Mouse (Mus musculus) thymus, postnatal 0 days (tissue): ENCODE measurements at regions not wholly inside any gene's neighbourhood (a gene's known extent, or its start where the extent isn't known, plus 50 kb on each side); places are given as distances from the start of the nearest gene placed in this dataset.

Source experiments
- DNase-seq: peaks from one replicate; pipeline ENCODE4 v3.0.0-alpha.2; 2015; ENCODE audit warnings: low spot score

DNA sequence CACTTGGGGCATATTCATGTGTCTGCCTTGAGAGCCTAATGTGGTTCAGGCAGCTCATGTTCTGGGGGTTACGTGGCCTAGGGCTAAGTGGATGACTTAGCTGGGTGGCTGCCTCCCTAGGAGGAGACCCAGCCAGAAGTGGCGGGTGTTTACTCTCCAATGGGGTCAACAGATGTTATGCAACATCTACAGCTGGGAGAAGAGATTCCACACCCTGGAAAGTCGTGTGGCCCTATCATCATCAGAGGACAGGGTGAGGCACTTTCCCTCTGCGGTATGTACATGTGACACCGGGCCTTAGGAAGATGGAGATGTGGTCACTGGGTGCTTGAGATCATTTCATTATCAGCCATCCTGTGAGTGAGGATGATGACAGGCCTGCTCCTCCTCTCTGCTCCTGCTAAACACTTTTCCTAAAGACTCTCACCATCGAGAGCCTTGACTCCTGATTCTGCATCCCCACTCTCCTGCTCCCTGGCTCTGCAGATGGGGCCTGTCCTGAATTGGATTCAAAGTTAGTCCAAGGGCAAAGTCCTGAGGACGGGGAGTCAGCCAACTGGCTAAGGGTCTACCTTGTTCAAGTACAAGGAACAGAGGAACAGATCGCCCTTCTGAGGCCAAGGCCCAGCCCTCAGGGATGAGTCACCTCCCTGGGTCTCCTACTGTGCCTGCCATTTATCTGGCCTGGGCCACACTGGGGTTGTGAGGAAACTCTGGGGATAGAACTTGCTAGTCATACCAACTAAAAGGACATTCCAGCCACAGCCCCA lies 99.8 kb upstream of the Cops8 start:
- DNase-seq = no peak

DNA sequence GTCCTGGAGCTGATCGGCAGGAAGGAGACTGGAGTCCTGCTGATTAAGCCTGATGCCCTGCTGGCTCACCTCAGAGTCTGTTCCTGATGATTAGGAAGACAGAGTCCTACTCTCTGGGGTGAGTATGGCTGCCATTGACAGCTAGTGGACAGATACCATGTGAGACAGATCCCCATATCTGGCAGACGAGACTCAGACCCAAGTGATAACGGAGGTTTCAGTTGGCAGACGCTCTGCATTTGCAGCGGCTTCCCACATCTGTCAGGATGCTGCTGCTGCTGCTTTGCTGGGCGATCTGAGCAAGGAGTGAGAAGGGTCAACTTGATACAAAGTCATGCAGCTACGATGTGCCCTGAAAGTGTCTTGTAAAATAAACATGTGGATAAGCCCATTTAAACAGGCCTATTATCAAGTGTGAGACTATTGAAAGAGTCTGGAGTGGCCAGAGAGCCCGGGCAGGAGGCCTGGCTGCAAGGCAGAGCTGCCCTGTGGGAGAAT lies 98.1 kb upstream of the Cops8 start:
- DNase-seq = no peak

DNA sequence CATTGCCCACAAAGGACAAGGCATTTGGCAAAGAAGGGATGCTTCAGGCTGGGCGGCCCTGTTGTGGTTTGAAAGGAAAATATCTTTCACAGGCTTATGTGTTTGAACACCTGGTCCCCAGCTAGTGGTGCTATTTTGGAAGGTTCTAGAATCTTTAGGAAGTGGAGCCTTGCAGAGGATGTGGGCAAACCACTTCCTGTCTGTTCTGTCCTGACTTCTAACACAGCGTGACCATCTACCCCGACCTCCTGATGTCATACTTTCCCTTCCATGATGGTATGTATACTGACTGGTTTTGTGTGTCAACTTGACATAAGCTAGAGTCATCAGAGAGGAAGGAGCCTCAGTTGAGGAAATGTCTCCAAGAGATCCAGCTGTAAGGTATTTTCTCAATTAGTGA lies 97.2 kb upstream of the Cops8 start:
- DNase-seq = peak; percentile 76

DNA sequence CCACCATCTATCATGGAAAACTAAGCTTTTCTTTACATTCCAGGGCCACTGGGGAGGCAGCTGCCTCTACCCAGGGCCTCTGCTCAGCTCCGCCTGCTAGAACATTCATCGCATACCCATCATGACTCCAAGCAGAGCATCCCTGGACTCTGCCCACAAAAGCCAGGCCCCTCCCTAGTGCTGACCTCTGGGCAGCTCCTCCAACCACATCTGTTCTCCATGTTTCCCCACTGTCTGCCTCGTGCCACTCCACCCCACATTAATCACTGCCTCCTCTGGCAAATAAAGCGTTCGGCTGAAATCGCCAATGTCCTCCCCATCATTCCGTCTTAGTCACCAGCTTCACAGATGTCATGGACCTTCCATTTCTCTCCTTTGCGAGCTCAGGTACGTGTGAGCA lies 96.2 kb upstream of the Cops8 start:
- DNase-seq = no peak

DNA sequence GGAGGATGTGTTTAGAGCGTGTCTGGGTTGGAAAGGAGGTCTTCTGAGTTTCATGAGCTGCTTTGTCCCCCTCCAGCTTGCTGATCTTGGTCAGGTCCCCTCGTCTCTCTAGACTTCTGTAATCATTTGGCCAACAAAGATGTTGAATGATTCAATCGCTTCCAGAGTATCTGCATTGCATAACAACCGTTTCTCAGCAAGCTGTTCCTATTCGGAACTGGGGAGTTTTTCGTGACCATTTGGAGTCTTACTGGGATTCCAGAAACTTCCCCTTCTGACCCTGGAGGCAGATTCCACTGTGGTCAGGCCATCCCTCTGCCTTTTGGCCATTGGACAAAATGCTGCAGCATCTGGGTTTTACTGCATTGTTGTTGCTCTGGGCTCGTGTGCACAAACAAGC lies 93.4 kb upstream of the Cops8 start:
- DNase-seq = no peak

DNA sequence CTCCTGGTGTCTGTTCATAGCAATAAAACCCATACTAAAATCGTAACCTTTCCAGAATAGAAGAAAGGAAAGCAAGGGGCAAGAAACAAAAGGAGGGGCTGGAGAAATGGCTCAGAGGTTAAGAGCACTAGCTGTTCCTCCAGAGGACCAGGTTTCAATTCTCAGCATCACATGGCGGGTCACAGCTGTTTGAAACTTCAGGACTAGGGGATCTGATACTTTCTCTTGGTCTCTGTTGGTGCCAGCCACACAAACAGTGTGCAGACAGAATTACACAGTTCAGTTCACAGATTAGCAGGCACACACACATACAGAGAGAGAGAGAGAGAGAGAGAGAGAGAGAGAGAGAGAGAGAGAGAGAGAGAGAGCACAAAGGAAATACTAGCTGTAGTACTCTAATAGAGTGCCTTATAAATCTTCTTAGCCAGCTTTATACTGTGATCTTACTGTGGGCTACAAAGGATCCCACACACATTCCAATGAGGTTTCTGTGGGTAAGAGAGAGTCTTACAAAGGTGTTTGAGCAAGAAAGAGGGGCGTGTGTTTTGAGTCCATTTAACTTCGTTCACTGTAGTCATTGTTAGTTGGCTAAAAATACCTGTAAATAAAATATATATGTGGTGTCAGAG lies 89.2 kb upstream of the Cops8 start:
- no peak for DNase-seq

DNA sequence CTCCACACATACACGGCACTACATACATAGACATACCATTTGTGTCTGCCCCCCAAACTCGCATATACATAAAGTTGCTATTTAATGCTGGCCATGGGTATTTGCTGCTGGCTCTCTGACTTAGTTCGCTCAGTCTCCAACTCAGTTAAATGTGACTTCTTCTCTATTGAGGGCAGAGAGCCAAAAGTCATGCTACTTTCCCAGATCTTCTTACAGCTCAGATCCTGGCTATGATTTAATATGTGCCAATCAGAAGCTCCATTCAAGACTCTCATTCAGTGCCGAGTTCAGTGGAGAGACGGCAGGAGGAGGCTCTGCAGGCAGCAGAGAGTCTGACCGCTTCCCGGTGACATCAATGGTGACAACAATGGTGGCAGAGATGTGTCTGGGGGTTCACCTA lies 88.6 kb upstream of the Cops8 start:
- no peak for DNase-seq

DNA sequence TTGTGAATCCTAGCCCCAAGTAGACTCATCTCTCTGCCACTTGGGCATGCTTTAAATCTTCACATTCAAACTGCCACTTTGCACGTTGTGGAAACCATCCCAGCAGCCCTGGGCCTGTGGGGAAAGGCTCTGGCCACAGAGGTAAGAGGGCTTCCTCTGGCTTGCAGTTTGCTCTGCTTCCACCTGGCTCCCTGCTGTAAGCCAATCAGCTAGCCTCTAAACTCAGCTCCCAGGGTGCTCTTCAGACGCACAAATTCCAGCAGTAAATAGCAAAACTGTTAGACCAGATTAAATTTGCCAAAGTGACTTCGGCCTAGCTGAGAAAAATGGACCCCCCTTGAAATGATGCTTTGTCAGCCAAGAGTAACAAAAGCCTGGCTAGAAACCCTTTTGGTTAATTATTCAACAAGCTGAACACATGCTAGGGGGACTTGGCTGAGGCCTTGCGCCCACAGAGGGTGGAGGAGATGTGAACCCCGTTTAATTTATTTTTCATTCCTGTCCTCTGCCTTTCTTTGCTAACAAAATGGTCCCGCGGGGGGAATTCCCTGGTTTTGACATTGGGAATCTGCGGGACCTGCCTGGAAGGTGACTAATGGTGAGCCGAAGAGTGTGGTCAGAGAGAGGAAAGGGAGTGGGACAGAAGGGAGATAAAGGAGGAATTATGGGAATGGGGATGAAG lies 84.1 kb upstream of the Cops8 start:
- no peak for DNase-seq

DNA sequence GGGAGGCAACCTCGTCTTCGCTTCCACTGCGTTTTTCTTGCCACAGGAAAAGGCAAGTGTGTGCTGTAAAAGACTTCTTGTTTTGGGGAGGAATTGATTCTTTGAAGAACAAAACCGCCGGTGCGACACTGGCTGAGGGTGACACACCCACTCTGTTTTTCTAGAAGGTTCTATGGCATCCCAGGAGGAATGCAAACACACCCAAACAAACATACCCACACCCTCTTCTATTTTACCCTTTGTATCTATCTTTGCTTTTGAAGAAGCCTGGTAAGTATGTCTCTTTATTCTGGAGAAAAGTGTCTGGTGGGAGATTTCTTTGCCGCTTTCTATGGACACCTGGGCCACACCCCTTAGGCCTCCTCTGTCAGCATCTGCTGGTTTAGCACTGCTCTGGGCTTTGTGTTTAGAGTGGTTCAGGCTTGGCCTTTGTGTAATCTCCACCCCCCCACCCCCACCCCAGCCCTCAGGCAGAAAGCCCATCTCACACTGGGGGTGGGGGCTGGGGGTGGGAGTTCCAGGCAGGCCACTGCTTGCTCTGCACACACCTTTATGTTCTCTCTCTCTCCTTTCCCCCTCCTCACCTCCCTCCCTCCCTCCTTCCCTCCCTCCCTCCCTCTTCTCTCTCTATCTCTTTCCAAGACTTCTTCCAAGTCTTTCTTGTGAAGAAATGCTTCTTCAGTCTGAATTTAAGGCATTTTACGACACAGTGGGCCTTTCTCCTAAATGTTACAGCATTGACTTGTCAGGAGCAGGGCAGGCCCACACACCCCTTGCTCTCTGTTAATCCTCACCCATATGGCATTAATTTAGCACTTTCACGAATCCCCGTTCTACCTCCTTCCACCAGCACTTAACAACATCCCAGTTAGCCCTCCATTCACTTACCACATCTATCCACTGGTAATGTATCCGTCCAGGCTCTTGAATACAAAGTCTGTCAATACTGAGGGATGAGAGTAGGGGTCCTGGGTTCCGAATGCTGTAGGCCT lies 83.2 kb upstream of the Cops8 start:
- DNase-seq = no peak

DNA sequence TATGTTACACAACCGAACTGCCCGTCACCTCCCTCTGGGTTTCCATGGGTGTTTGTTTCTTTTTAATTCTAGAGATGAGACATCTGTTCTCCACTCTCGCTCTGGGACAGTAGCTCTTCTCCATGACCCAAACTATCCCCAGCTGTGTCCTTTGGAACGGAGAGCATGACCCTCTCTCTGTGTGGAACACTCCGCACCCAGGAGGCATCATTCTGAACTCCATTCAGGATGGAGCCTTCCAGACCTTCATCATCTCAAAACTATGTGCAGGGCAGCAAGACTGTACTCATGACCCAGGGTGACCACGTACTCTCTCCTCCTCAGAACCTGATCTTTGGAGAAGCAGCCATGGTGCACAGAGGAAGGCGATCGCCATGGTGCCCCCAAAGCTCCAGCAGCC lies 80.5 kb upstream of the Cops8 start:
- DNase-seq = no peak

DNA sequence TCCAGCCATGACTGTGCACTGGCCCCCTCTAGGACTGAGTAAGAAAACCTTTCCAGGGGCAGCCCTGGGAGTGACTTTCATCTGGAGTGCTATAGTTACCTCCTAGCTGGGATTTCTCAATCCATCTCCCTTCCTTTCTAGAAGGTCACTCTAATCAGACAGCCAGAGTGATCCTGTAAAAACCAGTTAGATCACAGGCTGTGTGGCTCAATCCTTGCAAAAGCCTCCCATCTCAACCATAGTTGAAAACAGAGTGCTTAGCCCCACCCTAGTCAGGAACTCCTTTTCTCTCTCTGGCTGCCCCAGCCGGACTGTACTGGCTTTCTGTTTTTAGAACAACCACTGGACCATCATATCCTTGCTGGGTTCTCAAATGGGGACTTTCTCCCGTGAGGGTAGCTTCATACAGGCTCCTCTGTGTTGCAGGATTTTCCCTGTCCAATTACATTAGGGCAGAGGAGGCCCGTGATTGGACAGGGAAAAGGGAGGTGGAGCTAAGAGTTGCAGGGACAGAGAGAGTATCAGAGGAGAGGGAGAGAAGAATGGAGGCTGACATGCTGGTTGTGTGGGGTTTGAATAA lies 78.0 kb upstream of the Cops8 start:
- no peak for DNase-seq

DNA sequence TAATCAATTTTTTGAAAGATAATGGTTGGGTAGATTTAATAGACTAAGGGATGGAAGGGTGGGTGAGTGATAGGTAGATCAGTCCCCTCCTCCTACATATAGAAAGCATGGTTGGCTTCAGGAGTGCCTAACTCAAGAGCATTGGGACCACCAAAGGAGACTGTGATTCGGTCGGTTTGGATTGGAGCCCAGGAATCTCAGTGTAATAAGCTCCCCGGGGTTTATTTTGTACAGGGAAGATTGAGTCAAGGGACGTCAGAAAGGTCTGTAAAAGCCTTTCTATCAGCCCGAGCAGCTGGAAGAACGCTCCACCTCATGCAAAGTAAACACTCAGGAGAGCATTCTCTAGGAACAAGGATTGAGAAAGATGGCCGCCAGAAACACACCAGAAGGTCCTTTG lies 76.5 kb upstream of the Cops8 start:
- no peak for DNase-seq

DNA sequence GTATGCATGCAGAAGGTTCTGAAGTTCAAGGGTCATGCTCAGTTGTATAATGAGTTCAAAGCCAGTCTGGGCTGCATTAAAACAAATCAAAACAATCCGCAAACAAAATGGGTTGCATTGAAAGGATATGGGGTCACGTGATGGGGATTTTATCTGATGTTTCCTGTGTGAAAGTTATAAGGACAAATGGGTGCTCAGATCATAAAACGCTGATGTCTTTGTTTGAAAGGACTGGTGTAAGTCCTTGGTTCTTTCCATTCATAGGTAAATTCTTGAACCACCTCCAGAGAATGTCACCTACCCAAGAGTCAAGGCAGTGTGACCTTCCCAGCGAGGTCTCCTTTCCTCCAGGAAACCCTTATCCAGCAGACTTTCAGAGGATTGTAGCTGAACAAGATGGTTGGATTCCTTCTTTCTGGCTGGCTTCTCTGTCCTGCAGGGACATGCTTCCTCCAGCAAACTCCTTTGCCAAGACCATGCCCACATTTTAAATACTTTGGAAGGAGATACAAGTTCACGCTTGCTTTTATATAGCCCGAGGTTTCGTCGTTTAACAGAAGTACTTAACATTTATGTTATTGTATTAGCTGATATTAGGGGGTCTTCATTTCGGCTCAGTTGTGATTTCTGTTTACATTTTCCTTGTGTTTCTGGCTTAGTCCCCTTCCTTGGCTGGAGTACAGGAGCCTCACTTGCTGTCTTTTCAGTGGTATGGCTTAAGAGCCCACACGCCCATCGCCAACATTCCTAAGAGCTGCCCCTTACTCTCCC lies 74.6 kb upstream of the Cops8 start:
- DNase-seq = no peak

DNA sequence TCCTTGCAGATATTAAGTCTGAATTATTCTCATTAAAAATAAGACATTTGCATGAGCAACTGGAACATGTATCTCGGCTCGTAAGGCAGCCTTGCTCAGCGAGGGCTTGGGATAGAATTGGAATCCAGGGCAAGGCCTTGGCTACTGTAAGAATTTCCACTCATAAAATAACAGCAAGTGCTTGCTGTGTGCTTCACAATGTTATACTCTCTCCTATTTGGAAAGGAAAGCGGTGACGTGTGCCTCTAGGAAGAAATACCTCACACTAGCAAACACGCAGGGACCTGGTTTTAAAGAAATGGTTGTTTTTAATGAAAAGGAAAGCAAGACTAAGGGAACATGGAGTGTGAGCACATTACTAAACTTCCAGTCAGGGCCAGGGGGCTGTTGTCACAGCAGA lies 69.3 kb upstream of the Cops8 start:
- DNase-seq = no peak

DNA sequence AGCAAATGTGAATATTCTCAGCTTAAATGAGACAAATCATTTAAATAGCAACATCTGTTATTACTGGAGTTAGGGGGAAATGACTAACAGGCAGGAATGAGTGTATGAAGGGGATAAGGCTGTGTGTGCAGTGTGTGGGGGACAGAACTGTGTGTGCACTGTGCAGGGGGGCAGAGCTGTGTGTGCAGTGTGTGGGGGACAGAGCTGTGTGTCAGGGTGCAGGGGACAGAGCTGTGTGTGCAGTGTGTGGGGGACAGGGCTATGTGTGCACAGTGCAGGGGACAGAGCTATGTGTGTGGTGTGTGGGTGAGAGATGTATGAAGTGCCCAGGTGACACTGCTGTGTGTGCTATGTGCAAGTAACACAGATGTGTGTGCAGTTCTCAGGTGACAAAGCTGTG lies 66.7 kb upstream of the Cops8 start:
- no peak for DNase-seq

DNA sequence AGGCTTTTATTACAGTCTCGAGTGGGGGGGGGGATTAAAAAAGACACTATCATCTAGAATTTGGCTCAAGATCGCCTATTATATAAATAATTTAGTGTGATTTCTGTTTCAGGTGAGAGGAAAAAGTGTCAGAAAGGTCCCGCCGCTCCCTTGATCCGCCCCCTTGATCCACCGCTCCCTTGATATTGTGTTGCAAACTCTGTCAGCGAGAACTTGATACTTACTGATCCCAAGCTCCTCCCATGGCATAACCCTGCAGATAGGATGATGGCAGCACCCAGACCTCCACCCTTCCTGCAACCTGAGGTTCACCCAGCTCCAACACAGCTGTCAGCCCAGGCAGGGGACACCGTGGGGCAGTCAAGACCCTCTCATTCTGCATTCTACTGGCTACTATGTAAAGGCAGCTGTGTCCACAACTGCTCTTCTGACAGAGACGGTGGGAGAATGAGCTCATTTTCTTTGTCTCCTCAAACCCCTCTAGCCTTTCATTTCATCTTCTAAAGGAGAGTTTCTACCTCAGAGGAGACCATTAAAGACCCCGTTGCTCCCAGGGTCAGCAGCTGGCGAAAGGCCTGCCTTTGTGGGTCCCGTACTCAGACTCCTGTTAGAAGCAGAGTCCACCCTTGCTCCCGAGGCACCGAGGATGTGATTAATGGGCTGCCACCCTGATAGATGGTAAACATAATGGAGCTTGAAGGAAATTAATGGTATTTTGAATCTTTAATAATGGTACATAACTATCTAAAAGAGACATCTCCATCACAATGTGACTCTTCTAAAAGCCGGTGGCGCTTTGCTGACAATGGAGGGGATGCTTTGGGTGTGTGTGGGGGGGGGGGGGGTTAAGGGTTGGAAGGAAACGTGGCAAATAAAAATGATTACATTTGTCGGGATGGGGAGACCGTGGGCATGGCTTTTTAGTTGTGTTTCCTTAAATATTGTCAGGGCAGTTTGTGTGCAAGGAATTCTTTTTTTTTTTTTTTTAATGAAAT lies 58.7 kb upstream of the Cops8 start:
- DNase-seq = no peak

DNA sequence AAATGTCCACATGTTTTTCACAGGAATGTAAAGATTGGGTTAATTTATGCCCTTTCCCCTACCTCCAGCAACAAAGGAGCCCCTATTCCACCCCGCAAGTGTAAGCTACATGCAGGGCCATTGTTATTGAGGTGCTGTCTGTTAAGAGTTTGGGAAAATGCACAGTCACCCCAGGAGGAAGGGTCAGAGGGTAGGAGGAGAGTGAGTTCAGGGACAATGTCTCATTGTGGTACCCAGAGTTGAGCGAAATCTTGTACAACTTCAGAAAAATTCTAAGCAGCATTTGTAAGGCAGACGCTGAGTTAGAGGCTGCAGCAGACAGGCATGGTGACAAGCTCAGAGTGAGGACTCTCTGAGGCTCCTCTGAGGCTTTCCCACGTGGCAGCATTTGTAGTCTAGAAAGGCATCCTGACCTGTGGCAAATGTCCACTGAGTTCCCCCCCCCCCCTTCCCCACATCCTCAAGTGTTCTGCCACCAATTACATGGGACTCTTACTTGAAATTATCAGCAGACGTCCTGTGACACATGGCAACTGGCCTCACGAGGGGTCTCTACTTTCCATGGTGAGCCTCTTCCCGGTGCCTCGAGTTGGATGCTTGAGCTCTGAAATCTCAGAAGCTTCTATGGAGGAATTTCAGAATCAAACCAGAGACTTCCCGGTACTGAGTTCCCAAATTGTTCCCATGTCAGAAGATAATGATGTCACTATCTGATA lies 57.8 kb upstream of the Cops8 start:
- no peak for DNase-seq

DNA sequence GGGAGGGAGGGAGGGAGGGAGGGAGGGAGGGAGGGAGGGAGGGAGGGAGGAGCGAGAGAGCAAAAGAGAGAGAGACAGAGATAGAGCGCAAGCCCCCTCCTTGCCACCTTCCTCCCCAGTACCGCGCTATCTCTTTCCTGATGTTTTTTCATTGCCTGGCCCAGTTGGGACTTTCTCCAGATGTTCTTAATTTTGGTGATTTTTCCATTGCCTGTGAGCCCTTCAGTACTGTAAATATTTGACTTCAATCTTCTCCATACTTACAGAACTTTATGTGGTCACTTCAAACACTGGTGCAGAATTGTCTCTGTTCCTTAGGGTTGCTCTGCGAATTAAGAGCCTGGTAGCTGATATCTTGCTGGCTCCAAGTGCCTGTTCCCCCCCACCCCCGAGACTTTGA lies 50.1 kb upstream of the Cops8 start:
- no peak for DNase-seq
